12 mouse cellular contexts compared by ENCODE assay signal in the genomic region with DNA sequence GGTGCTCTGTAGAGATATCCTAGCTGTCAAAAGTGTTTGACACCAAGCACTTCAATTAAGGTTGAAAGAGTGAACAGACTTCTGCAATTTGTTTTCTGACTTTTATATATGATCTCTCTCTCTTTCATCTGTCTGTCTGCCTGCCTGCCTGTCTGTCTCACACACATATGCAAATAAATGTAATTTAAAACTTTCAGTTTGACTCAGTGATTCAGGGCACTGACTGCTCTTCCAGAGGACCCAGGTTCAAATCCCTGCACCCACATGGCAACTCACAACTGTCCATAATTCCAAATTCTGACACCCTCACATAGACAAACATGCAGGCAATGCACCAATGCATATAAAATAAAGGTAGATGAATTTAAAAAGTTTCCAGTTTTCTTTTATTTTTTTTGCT. TPM values are rescaled to one million over a fixed set of nuclear protein-coding genes. Genes with fewer than 3 reads are reported as not detected.
"Had no signal": no experiment of that assay in that cellular context is flagged by ENCODE, and none has a peak within 500 bp of the region (broad histone marks: within the 10 kb centered on the region; RNA-seq: fewer than 3 reads in every experiment).

No protein-coding gene starts in this region.

- H3K36me3 ChIP-seq: midbrain, embryonic 13.5 days; midbrain, embryonic 15.5 days; neural tube, embryonic 12.5 days; stomach, embryonic 15.5 days had no signal

- H3K27ac ChIP-seq: midbrain, embryonic 13.5 days; midbrain, embryonic 15.5 days; neural tube, embryonic 12.5 days; stomach, embryonic 15.5 days; stomach, postnatal 0 days had no signal

- H3K9ac ChIP-seq: lung, embryonic 14.5 days; midbrain, embryonic 13.5 days; midbrain, embryonic 15.5 days; neural tube, embryonic 12.5 days; stomach, embryonic 15.5 days had no signal

- H3K27me3 ChIP-seq: midbrain, embryonic 15.5 days; stomach, embryonic 15.5 days had no signal

- ATAC-seq: midbrain, embryonic 13.5 days; midbrain, embryonic 15.5 days had no signal

- H3K9me3 ChIP-seq: megakaryocyte, embryonic 14.5 days; midbrain, embryonic 13.5 days; midbrain, embryonic 15.5 days; neural tube, embryonic 12.5 days; stomach, embryonic 15.5 days had no signal

- H3K4me3 ChIP-seq: megakaryocyte, embryonic 14.5 days; midbrain, embryonic 13.5 days; midbrain, embryonic 15.5 days; neural tube, embryonic 12.5 days; stomach, embryonic 15.5 days had no signal

- H3K4me2 ChIP-seq: lung, embryonic 14.5 days; midbrain, embryonic 11.5 days; midbrain, embryonic 13.5 days; midbrain, embryonic 15.5 days; neural tube, embryonic 12.5 days; stomach, embryonic 15.5 days had no signal

RNA-seq across cellular contexts. Expression of a gene that starts 4.8 kb away (rescaled TPM):
- total RNA-seq: monocyte, adult 5-6 weeks; neutrophil, adult 5-6 weeks had no signal

RNA-seq across cellular contexts. Expression of a gene that starts 6.8 kb away (rescaled TPM):
- polyA plus RNA-seq: spleen, adult 2 months; thymus, adult 2 months had no signal
